Mouse (Mus musculus): ENCODE results near the gene Larp1b. TPM values are rescaled to one million over a fixed set of nuclear protein-coding genes. Genes with fewer than 3 reads are reported as not detected.

Gene Larp1b
- total and polyA plus RNA-seq, 3 experiments: 31.1 to 76.3 (median 60.7) TPM

DNA sequence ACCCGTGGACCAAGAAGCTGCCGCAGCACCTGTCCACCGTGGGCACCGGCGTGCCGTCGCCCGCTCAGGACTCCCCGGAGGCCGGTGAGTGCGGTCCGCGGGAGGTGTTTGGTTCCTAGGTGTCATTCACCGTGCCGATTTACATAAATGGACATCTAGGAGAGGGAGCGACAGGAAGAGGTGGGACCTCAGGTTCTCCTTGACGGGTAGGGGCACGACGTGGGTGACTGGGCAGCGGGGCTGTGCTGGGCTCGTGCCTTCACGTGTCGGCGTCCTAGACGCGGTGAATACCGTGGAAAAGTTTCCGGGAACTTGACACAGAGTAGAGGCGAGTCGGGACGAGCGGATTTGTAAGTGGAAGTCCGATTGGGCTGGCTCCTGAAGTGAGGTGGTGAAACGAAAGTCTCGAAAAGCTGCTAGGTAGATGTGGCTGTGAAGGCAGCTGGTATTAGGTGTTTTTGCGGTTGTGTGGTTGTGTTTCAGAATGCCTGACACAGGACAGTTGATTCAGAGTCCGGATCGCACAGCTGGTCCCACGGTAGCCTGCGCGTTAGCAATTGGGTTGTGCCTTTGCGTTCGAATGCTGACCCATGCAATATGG is 1.1 kb downstream of the Larp1b start:
- TF ChIP-seq POLR2AphosphoS5 (IDR thresholded peaks at IDR 0.05; ENCODE audit: insufficient replicate concordance, low read depth, low read length) (no peak), TAL1 (conservative IDR thresholded peaks at IDR 0.05; ENCODE audit: low read depth, low read length) (no peak), GATA1 (IDR thresholded peaks at IDR 0.05; ENCODE audit: borderline replicate concordance, low read length) (no peak), CTCF (IDR thresholded peaks at IDR 0.05; ENCODE audit: low read depth, low read length) (no peak)
- DNase-seq (ENCODE audit: low spot score): peak; percentile 58
- peak overlapping the region; percentile 91 for H3K4me3 ChIP-seq (ENCODE audit: low read depth, low read length)
- 0 out of 2 replicates have a peak, but pooled peaks have one; percentile 30 for ATAC-seq (ENCODE audit: extremely low read depth, insufficient number of reproducible peaks, low FRiP score, poor library complexity, severe bottlenecking)
- no peaks in the 10 kb centered on the region for H3K27me3 ChIP-seq (ENCODE audit: insufficient read depth, low read length)
- no peaks in the 10 kb centered on the region for H3K36me3 ChIP-seq (replicated peaks)
- H3K4me1 ChIP-seq (ENCODE audit: insufficient read depth, low read depth, low read length): peaks cover 41% of the 10 kb centered on the region
- H3K9me3 ChIP-seq (replicated peaks): no peaks in the 10 kb centered on the region

DNA sequence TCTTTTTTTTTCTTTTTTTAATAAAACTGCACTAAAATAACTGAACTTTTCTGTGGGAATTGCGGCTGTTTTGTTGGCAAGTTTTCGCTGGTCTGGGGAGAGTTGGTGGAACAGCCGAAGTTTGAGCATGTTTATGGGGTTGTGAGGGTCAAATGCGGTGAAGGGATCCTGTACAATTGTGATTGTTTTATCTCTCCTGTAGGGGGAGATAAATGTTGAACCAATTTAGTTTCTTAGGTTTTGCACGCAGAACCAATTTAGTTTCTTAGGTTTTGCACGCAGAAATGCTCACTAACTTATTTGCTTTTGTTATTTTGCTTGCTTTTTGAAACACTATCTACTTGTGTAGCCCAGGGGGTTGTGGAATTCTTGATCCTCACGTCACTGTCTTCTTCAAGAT is 1.7 kb downstream of the Larp1b start:
- no peaks in the 10 kb centered on the region for H3K36me3 ChIP-seq (replicated peaks)
- peak overlapping the region; percentile 91 for H3K4me3 ChIP-seq (ENCODE audit: low read depth, low read length)
- no peaks in the 10 kb centered on the region for H3K27me3 ChIP-seq (ENCODE audit: insufficient read depth, low read length)
- no peaks in the 10 kb centered on the region for H3K9me3 ChIP-seq (replicated peaks)
- peaks cover 41% of the 10 kb centered on the region for H3K4me1 ChIP-seq (ENCODE audit: insufficient read depth, low read depth, low read length)
- DNase-seq (ENCODE audit: low spot score): peak; percentile 27
- 0 out of 2 replicates have a peak, but pooled peaks have one; percentile 19 for TF ChIP-seq CTCF (IDR thresholded peaks at IDR 0.05; ENCODE audit: low read depth, low read length)
- no peak for TF ChIP-seq POLR2AphosphoS5 (IDR thresholded peaks at IDR 0.05; ENCODE audit: insufficient replicate concordance, low read depth, low read length)
- ATAC-seq (ENCODE audit: extremely low read depth, insufficient number of reproducible peaks, low FRiP score, poor library complexity, severe bottlenecking): no peak

DNA sequence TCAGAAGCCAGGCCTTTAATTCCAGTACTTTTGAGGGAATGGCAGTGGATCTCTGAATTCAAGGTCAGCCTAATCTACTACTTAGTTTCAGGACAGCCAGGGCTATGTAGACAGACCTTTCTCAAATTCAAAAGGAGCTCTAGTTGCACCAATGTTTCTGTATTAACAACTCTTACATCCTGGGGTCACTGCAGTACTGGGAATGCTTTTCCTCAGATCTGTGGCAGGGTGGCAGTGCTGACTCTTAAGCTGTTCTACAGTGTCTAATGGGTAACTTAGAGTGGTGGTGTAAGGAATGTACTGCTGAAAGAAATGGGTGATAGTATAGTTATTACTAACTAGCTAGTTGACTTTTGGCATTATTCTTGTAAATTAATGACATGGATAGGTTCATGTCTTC is 3.0 kb downstream of the Larp1b start:
- H3K4me3 ChIP-seq (ENCODE audit: low read depth, low read length): no peak overlapping the region
- peaks cover 44% of the 10 kb centered on the region for H3K4me1 ChIP-seq (ENCODE audit: insufficient read depth, low read depth, low read length)
- no peaks in the 10 kb centered on the region for H3K27me3 ChIP-seq (ENCODE audit: insufficient read depth, low read length)
- no peak for TF ChIP-seq TAL1 (conservative IDR thresholded peaks at IDR 0.05; ENCODE audit: low read depth, low read length)
- TF ChIP-seq GATA1 (IDR thresholded peaks at IDR 0.05; ENCODE audit: borderline replicate concordance, low read length): no peak
- no peak for TF ChIP-seq CTCF (IDR thresholded peaks at IDR 0.05; ENCODE audit: low read depth, low read length)
- TF ChIP-seq POLR2AphosphoS5 (IDR thresholded peaks at IDR 0.05; ENCODE audit: insufficient replicate concordance, low read depth, low read length): no peak
- no peak for TF ChIP-seq GATA2 (IDR thresholded peaks at IDR 0.05; ENCODE audit: borderline replicate concordance, low read depth, low read length)
- H3K9me3 ChIP-seq (replicated peaks): no peaks in the 10 kb centered on the region
- DNase-seq (ENCODE audit: low spot score) (no peak), ATAC-seq (ENCODE audit: extremely low read depth, insufficient number of reproducible peaks, low FRiP score, poor library complexity, severe bottlenecking) (no peak)
- H3K36me3 ChIP-seq (replicated peaks): no peaks in the 10 kb centered on the region

DNA sequence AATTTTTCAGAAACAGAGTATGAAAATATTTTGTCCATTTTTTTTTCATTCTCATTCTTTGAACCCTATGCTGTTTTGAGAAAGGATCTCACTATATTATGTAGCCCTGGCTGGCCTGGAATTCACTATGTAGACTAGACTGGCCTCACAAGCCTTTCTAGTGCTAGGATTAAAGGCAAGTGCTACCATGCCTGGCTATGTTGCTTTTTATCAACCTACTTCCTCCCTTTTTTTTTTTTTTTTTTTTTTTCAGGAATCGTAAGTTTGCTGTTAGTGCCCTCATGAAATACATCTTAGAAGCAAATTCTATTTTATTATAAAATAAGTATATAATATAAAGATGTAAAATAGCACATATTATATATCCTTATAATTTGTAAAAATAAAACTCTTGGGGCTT is 5.2 kb downstream of the Larp1b start:
- Histone ChIP-seq H3K27me3 (ENCODE audit: insufficient read depth, low read length) (no peaks in the 10 kb centered on the region), H3K36me3 (replicated peaks) (peaks cover 7% of the 10 kb centered on the region), H3K4me1 (ENCODE audit: insufficient read depth, low read depth, low read length) (peaks cover 41% of the 10 kb centered on the region), H3K4me3 (ENCODE audit: low read depth, low read length) (no peak overlapping the region), H3K9me3 (replicated peaks) (no peaks in the 10 kb centered on the region)
- no peak for ATAC-seq (ENCODE audit: extremely low read depth, insufficient number of reproducible peaks, low FRiP score, poor library complexity, severe bottlenecking)
- no peak for TF ChIP-seq GATA2 (IDR thresholded peaks at IDR 0.05; ENCODE audit: borderline replicate concordance, low read depth, low read length)
- TF ChIP-seq TAL1 (conservative IDR thresholded peaks at IDR 0.05; ENCODE audit: low read depth, low read length): no peak
- DNase-seq (ENCODE audit: low spot score): no peak

DNA sequence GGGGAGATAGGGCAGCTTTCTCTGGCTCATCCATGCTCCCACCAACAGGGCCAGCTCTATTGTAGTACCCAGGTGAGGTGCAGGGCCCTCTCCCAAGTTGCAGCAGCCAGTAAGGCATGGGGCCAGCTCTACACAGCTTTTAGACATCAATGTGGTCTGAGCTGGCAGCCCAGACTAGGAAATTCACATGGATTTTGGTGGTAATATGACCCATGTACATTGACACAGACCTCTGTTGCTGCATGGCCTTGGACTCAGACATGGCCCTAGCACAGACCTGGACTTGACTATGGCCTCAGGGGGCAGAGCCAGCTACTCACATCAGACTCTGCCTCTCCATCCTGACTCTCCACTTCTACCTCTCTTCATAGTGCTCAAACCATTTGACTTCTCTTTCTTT is 9.2 kb downstream of the Larp1b start:
- peaks cover 30% of the 10 kb centered on the region for H3K4me1 ChIP-seq (ENCODE audit: insufficient read depth, low read depth, low read length)
- no peaks in the 10 kb centered on the region for H3K27me3 ChIP-seq (ENCODE audit: insufficient read depth, low read length)
- TF ChIP-seq TAL1 (conservative IDR thresholded peaks at IDR 0.05; ENCODE audit: low read depth, low read length): no peak
- no peak for TF ChIP-seq CTCF (IDR thresholded peaks at IDR 0.05; ENCODE audit: low read depth, low read length)
- no peak for TF ChIP-seq GATA2 (IDR thresholded peaks at IDR 0.05; ENCODE audit: borderline replicate concordance, low read depth, low read length)
- no peak for TF ChIP-seq POLR2AphosphoS5 (IDR thresholded peaks at IDR 0.05; ENCODE audit: insufficient replicate concordance, low read depth, low read length)
- TF ChIP-seq GATA1 (IDR thresholded peaks at IDR 0.05; ENCODE audit: borderline replicate concordance, low read length): no peak
- ATAC-seq (ENCODE audit: extremely low read depth, insufficient number of reproducible peaks, low FRiP score, poor library complexity, severe bottlenecking) (no peak), DNase-seq (ENCODE audit: low spot score) (no peak)
- H3K36me3 ChIP-seq (replicated peaks): peaks cover 9% of the 10 kb centered on the region
- no peak overlapping the region for H3K4me3 ChIP-seq (ENCODE audit: low read depth, low read length)
- H3K9me3 ChIP-seq (replicated peaks): no peaks in the 10 kb centered on the region; the same call in 1 of the 2 replicates

DNA sequence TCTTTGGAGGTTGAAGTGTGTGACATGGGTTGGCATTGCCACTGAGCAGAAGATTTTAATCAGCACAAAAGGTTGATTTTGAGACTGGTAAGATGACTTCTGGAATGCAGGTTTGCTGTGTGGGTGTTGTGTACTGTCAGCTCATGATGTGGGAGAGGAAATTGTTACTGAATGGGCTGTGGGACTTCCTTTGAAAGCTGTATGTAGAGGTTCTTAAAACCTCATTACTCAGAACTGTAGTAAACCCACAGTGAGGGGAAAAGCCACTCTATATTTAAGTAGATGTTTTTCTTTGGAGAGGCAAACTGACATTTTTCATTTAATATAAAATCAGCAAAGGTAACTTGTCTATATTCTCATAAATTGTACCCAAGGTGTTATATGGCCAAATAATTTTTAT is 31.1 kb downstream of the Larp1b start:
- H3K36me3 ChIP-seq (replicated peaks): peaks cover 43% of the 10 kb centered on the region
- TF ChIP-seq GATA1 (IDR thresholded peaks at IDR 0.05; ENCODE audit: borderline replicate concordance, low read length): no peak
- TF ChIP-seq CTCF (IDR thresholded peaks at IDR 0.05; ENCODE audit: low read depth, low read length): no peak
- no peak for TF ChIP-seq GATA2 (IDR thresholded peaks at IDR 0.05; ENCODE audit: borderline replicate concordance, low read depth, low read length)
- TF ChIP-seq TAL1 (conservative IDR thresholded peaks at IDR 0.05; ENCODE audit: low read depth, low read length): no peak
- TF ChIP-seq POLR2AphosphoS5 (IDR thresholded peaks at IDR 0.05; ENCODE audit: insufficient replicate concordance, low read depth, low read length): no peak
- H3K4me1 ChIP-seq (ENCODE audit: insufficient read depth, low read depth, low read length): no peaks in the 10 kb centered on the region
- H3K9me3 ChIP-seq (replicated peaks): no peaks in the 10 kb centered on the region
- no peak for ATAC-seq (ENCODE audit: extremely low read depth, insufficient number of reproducible peaks, low FRiP score, poor library complexity, severe bottlenecking)
- no peak for DNase-seq (ENCODE audit: low spot score)
- H3K27me3 ChIP-seq (ENCODE audit: insufficient read depth, low read length): no peaks in the 10 kb centered on the region
- H3K4me3 ChIP-seq (ENCODE audit: low read depth, low read length): no peak overlapping the region

DNA sequence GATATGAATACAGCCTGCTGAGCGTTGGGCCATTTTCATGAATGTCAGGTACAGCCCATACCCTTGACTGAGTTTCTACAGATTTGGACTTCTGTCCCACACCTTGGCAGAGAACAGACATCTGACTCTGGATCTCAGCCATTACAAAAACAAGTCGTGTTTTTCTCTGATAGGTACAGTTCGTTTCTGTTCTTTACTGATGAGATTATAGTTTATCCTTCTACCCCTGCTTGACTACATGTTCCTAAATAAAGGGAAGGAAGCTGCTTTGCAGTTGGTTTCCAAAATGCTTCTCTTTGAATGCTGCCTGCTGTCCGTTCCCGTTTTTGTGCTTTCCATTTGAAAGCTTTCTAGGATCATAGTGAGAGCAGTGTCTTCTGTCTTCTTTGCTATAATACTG is 37.9 kb downstream of the Larp1b start:
- no peak overlapping the region for H3K4me3 ChIP-seq (ENCODE audit: low read depth, low read length)
- ATAC-seq (ENCODE audit: extremely low read depth, insufficient number of reproducible peaks, low FRiP score, poor library complexity, severe bottlenecking) (no peak), DNase-seq (ENCODE audit: low spot score) (no peak)
- no peaks in the 10 kb centered on the region for H3K27me3 ChIP-seq (ENCODE audit: insufficient read depth, low read length)
- H3K36me3 ChIP-seq (replicated peaks): peaks cover 37% of the 10 kb centered on the region
- no peaks in the 10 kb centered on the region for H3K4me1 ChIP-seq (ENCODE audit: insufficient read depth, low read depth, low read length)
- TF ChIP-seq TAL1 (conservative IDR thresholded peaks at IDR 0.05; ENCODE audit: low read depth, low read length) (no peak), POLR2AphosphoS5 (IDR thresholded peaks at IDR 0.05; ENCODE audit: insufficient replicate concordance, low read depth, low read length) (no peak), CTCF (IDR thresholded peaks at IDR 0.05; ENCODE audit: low read depth, low read length) (no peak), GATA1 (IDR thresholded peaks at IDR 0.05; ENCODE audit: borderline replicate concordance, low read length) (no peak), GATA2 (IDR thresholded peaks at IDR 0.05; ENCODE audit: borderline replicate concordance, low read depth, low read length) (no peak)
- H3K9me3 ChIP-seq (replicated peaks): no peaks in the 10 kb centered on the region

All from G1E (cell line).